Mouse (Mus musculus) forebrain, embryonic 14.5 days (tissue): ENCODE measurements around the gene Rad17. TPM values are rescaled to one million over a fixed set of nuclear protein-coding genes. Genes with fewer than 3 reads are reported as not detected.

Experiments
- ATAC-seq: fragments of 200-750 bp; cut with Nextera tagmentation; 2 replicates; pipeline ENCODE4 v1.8.0; 2017; ENCODE audit warnings: mild to moderate bottlenecking, moderate library complexity
- DNase-seq: peaks from one replicate; pipeline ENCODE4 v3.0.0-alpha.2; 2015; ENCODE audit warnings: low spot score
- H3K27ac ChIP-seq: fragments of 300-500 bp; sonication (generic); 2 replicates; pipeline ENCODE4 v1.5.1; 2014; ENCODE audit warnings: low read depth, mild to moderate bottlenecking, control low read depth, low read length, moderate library complexity
- H3K27me3 ChIP-seq: fragments of 300-500 bp; sonication (generic); replicated peaks from 2 replicates; pipeline ENCODE4 v1.6.1; 2014; ENCODE audit warnings: low read length, control low read depth, mixed read lengths; ENCODE audit not compliant: control insufficient read depth, insufficient read depth
- H3K36me3 ChIP-seq: fragments of 300-500 bp; sonication (generic); 2 replicates; pipeline ENCODE4 v1.6.1; 2014; ENCODE audit warnings: low read length, control low read depth; ENCODE audit not compliant: control insufficient read depth, insufficient read depth
- H3K4me1 ChIP-seq: fragments of 300-500 bp; sonication (generic); 2 replicates; pipeline ENCODE4 v1.6.1; 2014; ENCODE audit warnings: antibody characterized with exemption, low read length, control low read depth; ENCODE audit not compliant: control insufficient read depth, insufficient read depth
- H3K4me2 ChIP-seq: fragments of 300-500 bp; sonication (generic); 2 replicates; pipeline ENCODE4 v1.6.1; 2014; ENCODE audit warnings: mild to moderate bottlenecking, control low read depth, low read length
- H3K4me3 ChIP-seq: fragments of 300-500 bp; sonication (generic); 2 replicates; pipeline ENCODE4 v1.5.1; 2014; ENCODE audit warnings: low read depth, low read length, control low read depth
- H3K9ac ChIP-seq: fragments of 300-500 bp; sonication (generic); 2 replicates; pipeline ENCODE4 v1.6.1; 2014; ENCODE audit warnings: mild to moderate bottlenecking, low read length, control low read depth, moderate library complexity
- H3K9me3 ChIP-seq: fragments of 300-500 bp; sonication (generic); replicated peaks from 2 replicates; pipeline ENCODE4 v1.6.1; 2016; ENCODE audit warnings: low read length, control low read depth, mixed read lengths; ENCODE audit not compliant: control insufficient read depth
- WGBS: fragments of 180-500 bp; shearing (Covaris S2); extraction: QIAGEN DNeasy Blood & Tissue Kit; methylation state at CpG from one replicate; pipeline ENCODE4 v1.1.7; 2014; 5-methylcytosine and 5-hydroxymethylcytosine counted together
- polyA plus RNA-seq: library from polyadenylated mRNA; unstranded; fragments of >200 nt; fragmentation: Nextera tagmentation; extraction: Ambion mirVana; gene quantifications from 2 replicates; pipeline ENCODE4 v1.2.1, GENCODE M21; 2014

The Rad17 gene
- polyA plus RNA-seq, 1 experiment from 2014 or later: 24.0 TPM

DNA sequence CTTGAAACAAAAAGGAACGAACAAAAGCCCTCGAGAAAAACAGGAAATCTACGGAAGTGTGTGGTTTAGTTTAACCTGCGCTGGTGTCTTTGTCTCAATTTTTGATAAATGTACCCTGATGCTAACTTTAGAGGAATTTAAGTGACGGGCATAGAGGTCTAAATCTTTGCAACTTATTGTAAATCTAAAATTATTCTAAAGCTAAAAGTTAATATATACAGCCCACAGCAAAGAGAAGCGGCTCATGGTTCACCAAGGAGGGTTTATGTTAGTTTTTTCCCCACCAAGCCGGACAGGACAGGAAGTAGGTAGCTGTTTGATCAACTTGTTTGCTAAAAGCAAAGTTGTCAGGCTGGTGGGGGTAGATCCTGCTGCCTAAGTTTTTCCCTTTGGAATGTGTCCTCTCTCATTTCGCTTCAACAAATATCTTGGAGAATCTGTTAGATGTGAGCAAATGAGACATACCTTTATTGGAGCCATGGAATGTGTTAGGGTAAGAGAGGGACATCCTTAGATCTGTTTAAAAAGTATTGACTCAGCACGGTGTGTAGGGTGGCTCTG lies 19.4 kb upstream of the Rad17 start:
- Histone ChIP-seq H3K9ac (peak overlapping the region; percentile 68), H3K4me3 (peak overlapping the region; percentile 40), H3K27me3 (no peaks in the 10 kb centered on the region), H3K27ac (no peak overlapping the region), H3K4me1 (no peaks in the 10 kb centered on the region), H3K36me3 (peaks cover 12% of the 10 kb centered on the region), H3K9me3 (no peaks in the 10 kb centered on the region), H3K4me2 (peak overlapping the region; percentile 78)
- DNase-seq (no peak), ATAC-seq (no peak)
- WGBS: 66% methylated on average over 9 of the region's 9 CpGs

DNA sequence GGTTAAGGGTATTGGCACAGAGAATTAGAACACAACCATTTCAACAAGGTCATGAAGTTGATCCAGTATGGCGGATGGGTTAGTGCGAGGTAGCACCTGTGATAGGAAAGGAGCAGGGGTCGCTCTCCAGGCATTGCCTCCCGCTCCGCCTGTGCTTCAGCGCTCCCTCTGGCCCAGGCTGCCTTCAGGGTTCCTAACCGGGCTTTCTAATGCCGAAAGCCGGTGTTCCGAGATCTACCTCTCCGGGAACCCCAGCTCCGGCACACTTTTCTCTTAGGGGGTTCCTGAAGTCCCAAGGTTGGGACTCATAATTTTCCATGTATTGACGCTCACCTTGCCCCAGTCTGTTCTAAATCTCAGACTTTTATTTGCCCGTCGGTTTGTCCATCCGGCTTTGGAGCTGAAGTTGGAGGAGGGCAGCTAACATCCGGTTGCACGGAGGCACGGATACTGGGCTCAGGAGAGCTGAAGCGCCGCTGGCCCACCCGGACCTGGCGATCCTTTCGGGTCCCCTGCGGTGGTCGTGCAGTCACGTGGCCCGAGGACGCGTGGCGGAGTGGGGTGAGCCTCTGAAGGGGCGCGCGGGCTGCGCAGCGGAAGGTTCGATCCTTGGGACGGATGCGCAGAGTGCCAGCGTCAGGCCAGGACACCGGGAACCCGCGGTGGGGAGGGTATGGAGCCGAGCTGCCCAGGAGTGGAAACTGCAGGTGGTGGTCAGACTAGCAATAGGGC lies 18.6 kb upstream of the Rad17 start, which contains the start of gene Ccdc125:
Gene Ccdc125, plus strand, starts transcription at position 427 of the 732 bp plus-strand sequence.
- H3K9ac ChIP-seq: peak within 1 kb of the TSS; percentile 68
- H3K9me3 ChIP-seq: no peaks in the 10 kb centered on the region
- no peaks in the 10 kb centered on the region for H3K4me1 ChIP-seq
- H3K27me3 ChIP-seq: no peaks in the 10 kb centered on the region
- peak within 1 kb of the TSS; percentile 78 for H3K4me2 ChIP-seq
- no peak within 1 kb of the TSS for H3K27ac ChIP-seq
- DNase-seq (peak; percentile 42), ATAC-seq (peak; percentile 71)
- H3K36me3 ChIP-seq: peaks cover 15% of the 10 kb centered on the region
- WGBS: under 1% methylated on average over 44 of the region's 44 CpGs
- H3K4me3 ChIP-seq: peak within 1 kb of the TSS; percentile 40

DNA sequence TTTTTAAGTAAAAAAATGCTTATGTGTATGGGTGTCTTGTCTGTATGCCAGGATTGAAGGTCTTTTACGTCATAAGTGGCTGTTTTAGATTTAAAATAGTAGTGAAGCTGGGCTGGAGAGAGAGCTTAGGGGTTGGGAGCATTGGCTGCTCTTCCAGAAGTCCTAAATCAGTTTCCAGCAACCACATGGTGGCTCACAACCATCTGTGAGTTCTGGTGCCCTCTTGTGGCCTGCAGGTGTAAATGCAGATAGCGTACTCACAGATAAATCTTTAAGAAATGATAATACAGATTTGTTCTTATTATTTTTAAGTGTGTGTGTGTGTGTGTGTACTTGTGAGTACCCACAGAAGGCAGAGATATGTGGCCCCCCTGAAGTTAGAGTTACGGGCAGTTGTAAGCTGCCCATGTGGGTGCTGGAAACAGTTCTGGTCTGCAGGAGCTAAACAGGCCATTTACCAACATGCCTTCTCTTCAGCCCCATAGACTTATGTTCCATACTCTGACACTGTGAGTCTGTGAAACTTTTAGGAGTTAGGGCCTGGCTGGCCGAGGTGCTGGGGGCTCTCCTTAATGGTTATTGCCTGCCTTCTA lies 9.1 kb upstream of the Rad17 start:
- Histone ChIP-seq H3K36me3 (peaks cover 25% of the 10 kb centered on the region), H3K9me3 (no peaks in the 10 kb centered on the region), H3K4me1 (no peaks in the 10 kb centered on the region), H3K9ac (no peak overlapping the region), H3K27me3 (no peaks in the 10 kb centered on the region), H3K27ac (no peak overlapping the region), H3K4me3 (no peak overlapping the region), H3K4me2 (no peak overlapping the region)
- DNase-seq: peak; percentile 86
- 54% methylated on average over 4 of the region's 4 CpGs for WGBS
- peak; percentile 67; the same call in 1 of the 2 replicates for ATAC-seq

GRCm38 (mm10) chr13:100658091-100658490 lies 7.2 kb upstream of the Rad17 start:
- no peak overlapping the region for H3K4me2 ChIP-seq
- no peak overlapping the region for H3K4me3 ChIP-seq
- H3K9ac ChIP-seq: no peak overlapping the region
- H3K9me3 ChIP-seq: no peaks in the 10 kb centered on the region
- no peak for ATAC-seq
- no peaks in the 10 kb centered on the region for H3K27me3 ChIP-seq
- no peak overlapping the region for H3K27ac ChIP-seq
- peaks cover 21% of the 10 kb centered on the region; the same call in 1 of the 2 replicates for H3K36me3 ChIP-seq
- DNase-seq: no peak
- 92% methylated on average over 5 of the region's 5 CpGs for WGBS
- H3K4me1 ChIP-seq: no peaks in the 10 kb centered on the region

GRCm38 (mm10) chr13:100651439-100652186 lies 762 bp upstream of the Rad17 start, which contains the start of gene Taf9:
Gene Taf9, plus strand, starts transcription at chr13:100651579.
- peak within 1 kb of the TSS; percentile 97 for H3K27ac ChIP-seq
- H3K9ac ChIP-seq: peak within 1 kb of the TSS; percentile 86
- DNase-seq (no peak), ATAC-seq (no peak)
- peak within 1 kb of the TSS; percentile 91 for H3K4me3 ChIP-seq
- H3K4me2 ChIP-seq: peak within 1 kb of the TSS; percentile 82
- H3K36me3 ChIP-seq: peaks cover 17% of the 10 kb centered on the region; the same call in 1 of the 2 replicates
- no peaks in the 10 kb centered on the region for H3K9me3 ChIP-seq
- peaks cover 7% of the 10 kb centered on the region for H3K4me1 ChIP-seq
- no peaks in the 10 kb centered on the region for H3K27me3 ChIP-seq
- under 1% methylated on average over 49 of the region's 63 CpGs for WGBS

GRCm38 (mm10) chr13:100648223-100648622 lies 2.6 kb downstream of the Rad17 start:
- Histone ChIP-seq H3K9me3 (no peaks in the 10 kb centered on the region), H3K9ac (no peak overlapping the region), H3K27ac (no peak overlapping the region), H3K4me2 (no peak overlapping the region), H3K27me3 (no peaks in the 10 kb centered on the region), H3K4me1 (peaks cover 7% of the 10 kb centered on the region), H3K36me3 (peaks cover 42% of the 10 kb centered on the region), H3K4me3 (no peak overlapping the region)
- no peak for ATAC-seq
- 94% methylated on average over 8 of the region's 8 CpGs for WGBS
- DNase-seq: no peak

- ATAC-seq: no peak
- H3K36me3 ChIP-seq: peaks cover 78% of the 10 kb centered on the region
- H3K4me3 ChIP-seq: no peak overlapping the region
- no peaks in the 10 kb centered on the region for H3K27me3 ChIP-seq
- DNase-seq: no peak
- H3K9me3 ChIP-seq: no peaks in the 10 kb centered on the region
- no peaks in the 10 kb centered on the region for H3K4me1 ChIP-seq
- no peak overlapping the region for H3K9ac ChIP-seq
- H3K4me2 ChIP-seq: no peak overlapping the region
- no peak overlapping the region for H3K27ac ChIP-seq
- WGBS: 90% methylated on average over 4 of the region's 4 CpGs
These were observed 8.2 kb downstream of the Rad17 start for GRCm38 (mm10) chr13:100642471-100643209.

GRCm38 (mm10) chr13:100634106-100634691 lies 16.7 kb downstream of the Rad17 start:
- Histone ChIP-seq H3K4me2 (no peak overlapping the region), H3K27me3 (no peaks in the 10 kb centered on the region), H3K4me1 (no peaks in the 10 kb centered on the region), H3K9ac (no peak overlapping the region), H3K27ac (no peak overlapping the region), H3K9me3 (no peaks in the 10 kb centered on the region), H3K4me3 (no peak overlapping the region), H3K36me3 (peaks cover 73% of the 10 kb centered on the region)
- no peak for ATAC-seq
- DNase-seq: no peak
- 93% methylated on average over 3 of the region's 3 CpGs for WGBS
